Mouse (Mus musculus): Measurements from ENCODE around the gene Gpr155.

Gene Gpr155

GRCm38 (mm10) chr2:73387806-73388205 lies 1.4 kb upstream of the Gpr155 start:
- DNase-seq (ENCODE audit: low spot score in 2 of 2), result no peak

DNA sequence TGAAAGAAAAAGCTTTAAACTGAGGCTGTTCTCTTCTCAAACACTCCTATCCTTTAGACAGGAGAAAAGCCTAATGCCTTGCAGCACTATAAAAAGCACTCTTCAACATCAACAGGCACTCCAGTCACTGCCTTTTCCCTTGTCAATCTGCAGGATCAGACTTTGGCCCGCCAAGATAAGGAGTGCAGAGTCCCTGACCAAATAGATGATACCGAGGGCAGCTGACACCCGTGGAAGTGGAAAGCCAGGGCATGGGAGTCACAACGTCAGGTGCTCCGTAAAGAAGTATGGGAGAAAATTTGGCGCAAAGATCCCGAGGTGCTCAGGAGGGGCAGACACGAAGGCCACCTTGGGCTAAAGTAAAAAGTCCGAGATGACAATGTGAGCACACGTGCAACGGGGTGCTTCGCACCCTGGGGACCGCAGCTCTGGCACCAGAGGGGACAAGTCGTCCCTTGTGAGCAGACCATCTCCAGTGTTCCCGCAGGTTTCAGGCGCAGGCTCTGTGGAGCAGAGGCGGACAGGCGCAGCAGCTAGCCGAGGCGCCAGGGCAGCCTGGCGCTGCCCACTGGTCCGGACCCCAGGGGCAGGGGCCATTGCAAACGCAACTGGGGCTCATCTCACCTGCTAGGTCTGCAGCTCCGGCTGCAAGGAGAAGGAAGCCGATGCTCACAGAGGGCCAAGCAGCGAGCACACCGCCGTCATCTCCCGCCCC lies 574 bp downstream of the Gpr155 start:
- DNase-seq (ENCODE audit: low spot score in 2 of 2), result no peak

DNA sequence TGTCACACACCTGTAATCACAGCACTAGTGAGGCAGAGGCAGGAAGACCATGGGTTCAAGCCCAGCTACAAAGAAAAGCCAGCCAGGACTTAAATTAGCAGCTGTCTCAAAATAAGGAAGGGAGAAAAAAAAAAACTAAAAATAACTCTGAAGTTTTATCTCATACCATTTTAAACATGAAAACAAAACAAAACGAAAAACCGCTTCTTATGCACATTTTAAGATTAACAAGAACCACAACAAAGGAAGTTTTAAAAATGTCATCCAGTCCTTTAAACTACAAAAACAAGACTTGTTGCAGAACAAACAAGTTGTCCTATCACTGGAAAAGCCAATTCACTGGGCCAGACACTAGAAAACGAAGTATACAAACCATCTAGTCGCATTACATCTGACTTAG lies 1.2 kb downstream of the Gpr155 start:
- DNase-seq (ENCODE audit: low spot score in 2 of 2), result no peak

DNA sequence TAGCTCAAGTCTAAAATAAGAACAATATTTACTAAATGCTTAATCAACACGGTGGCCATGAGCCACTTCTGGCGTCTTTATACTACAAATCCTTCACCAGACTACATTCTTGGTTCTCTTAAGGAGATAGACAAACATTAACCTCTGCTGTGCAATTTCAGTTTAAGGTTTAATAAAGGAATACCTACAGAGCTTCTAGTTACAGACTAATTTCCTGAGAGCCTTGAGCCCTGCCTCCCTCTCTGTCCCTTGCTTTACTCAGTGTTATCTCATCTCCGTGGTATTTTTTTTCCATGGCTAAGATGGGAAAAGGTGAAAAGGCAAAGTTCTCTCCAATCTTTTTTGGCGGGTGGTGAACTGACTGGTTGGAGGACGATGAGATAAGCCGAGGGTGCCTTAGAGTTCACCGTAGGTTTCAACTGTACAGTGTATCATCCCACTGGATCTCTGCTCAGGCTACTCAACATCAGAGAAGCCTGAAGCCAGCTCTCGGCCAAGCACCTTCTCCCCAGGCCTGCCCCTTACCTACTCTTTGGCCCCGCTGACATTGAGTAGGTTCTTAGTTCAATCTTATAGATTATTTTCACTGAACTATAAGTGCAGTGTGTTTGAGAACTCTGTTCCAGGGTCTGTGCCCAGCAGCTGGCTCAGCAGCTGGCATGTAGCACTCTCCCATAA lies 5.9 kb downstream of the Gpr155 start:
- DNase-seq (ENCODE audit: low spot score in 2 of 2), result no peak

- DNase-seq (ENCODE audit: low spot score in 2 of 2), result no peak
These were observed 6.7 kb downstream of the Gpr155 start for GRCm38 (mm10) chr2:73379656-73380055.

GRCm38 (mm10) chr2:73378326-73378725 lies 8.0 kb downstream of the Gpr155 start:
- no peak for DNase-seq (ENCODE audit: low spot score in 2 of 2)

DNA sequence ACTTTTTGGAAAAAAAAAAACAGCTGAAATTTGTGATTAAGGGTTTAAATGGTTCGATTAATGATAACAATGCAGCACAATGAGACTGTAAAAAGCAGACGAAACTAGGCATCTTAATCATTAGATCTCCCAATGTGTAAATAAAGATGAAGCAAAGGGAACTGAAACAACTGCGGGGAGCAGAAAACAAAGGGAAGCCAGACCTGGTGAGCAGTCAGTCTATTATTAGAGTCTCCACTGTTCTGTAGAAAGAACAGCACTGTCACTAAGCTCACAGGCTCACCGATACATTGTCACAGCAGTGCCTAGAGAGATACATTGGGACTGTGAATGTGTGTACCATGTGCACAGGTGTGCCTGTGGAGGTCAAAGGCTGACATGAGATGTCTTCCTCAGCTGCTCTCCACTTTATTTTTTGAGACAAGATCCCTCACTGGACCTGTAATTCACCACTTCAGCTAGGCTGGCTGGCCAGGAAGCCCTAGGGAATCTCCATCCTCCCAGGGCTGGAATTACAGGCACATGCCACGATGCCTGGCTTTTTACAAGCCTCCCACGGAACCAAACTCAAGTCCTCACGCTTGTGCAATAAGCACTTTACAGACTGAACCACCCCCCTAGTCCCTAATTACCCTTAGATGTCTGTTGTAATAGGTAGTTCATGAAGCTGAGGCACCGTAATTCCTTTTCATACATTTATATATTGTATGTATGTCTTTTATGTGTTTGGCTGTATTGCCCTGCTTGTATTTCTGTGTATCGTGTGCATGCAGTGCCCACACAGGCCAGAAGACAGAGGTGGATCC lies 14.6 kb downstream of the Gpr155 start:
- no peak for DNase-seq (ENCODE audit: low spot score in 2 of 2)

DNA sequence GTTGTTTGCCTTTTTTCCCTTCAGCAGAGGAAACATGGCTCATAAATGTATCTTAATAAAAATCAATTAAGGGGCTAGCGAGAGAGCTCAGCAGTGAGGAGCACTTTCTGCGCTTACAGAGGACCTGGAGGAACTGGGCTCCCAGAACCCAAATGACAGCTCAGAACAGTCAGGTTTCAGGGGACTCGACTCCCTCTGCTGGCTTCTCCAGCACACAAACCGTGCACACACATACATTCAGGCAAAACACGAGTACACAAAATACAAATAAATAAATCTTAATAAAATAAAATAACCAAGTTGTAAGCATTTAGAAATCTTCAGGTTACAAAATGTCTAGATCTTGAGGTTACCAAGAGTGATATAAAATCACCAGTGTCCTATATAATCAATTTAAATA lies 22.9 kb downstream of the Gpr155 start:
- DNase-seq (ENCODE audit: low spot score in 2 of 2), result no peak

DNA sequence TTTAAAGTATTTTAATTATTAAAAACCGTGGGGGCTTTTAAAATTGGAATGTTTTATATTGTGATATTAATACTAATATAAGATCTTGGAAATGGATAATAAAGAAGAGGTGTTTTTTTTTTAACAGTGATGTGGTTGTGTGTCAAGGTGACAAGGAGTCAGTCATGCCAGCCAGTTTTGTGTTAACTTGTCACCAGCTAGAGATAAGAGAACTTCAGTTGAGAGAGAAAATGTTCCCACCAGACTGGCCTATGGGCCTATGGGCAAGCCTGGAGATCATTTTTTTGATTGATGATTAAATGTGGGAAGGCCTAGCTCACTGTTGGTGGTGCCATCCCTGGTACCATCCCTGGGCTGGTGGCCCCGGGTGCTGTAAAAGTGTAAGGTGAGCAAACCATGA lies 25.8 kb downstream of the Gpr155 start:
- DNase-seq (ENCODE audit: low spot score in 2 of 2), result no peak

DNA sequence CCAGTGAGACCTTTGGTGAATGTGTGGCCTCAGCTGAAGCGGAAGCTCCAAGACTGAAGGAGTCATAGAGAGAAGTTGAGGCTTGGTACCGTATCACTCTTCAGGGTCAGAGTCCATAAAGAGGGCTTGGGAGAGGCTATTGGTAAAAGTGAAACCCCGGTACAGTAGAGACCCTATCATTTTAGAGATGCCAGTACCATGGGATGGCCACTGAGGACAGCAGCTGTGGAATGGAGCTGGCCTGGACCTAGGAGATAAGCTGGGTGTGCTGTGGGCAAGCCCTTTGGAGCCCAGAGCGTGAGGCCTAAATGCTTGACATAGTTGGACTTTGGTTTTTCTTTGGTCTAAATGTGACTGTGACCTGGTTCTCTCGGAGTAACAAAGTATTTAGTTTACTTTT lies 26.4 kb downstream of the Gpr155 start:
- DNase-seq (ENCODE audit: low spot score in 2 of 2), result no peak

- no peak for DNase-seq (ENCODE audit: low spot score in 2 of 2)
These were observed 29.4 kb downstream of the Gpr155 start for GRCm38 (mm10) chr2:73357004-73357403.

DNA sequence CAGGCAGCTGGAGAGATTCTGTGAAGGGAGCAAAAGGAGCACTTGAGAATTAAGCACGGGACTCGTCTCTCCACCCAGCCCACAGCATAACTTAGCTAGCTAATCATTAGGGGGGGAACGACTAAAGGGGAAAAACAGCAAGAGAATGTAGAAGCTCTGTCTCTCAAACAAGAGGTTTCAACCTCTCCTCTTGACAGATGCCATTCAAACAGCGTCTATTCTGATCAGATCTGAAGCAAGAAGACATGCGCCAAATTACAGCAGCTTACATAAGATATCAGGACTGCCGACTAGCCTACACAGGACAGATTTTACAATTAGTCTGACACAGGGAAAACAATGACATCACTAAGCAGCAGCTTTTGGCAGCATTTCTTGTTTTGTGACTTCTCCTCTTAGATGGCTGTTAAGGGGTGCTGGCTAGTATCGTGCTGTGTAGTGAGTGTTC lies 34.4 kb downstream of the Gpr155 start:
- DNase-seq (ENCODE audit: low spot score in 2 of 2), result peak in 1 of 2 experiments; percentile 32

GRCm38 (mm10) chr2:73351496-73351895 lies 34.9 kb downstream of the Gpr155 start:
- no peak for DNase-seq (ENCODE audit: low spot score in 2 of 2)

GRCm38 (mm10) chr2:73348221-73348620 lies 38.2 kb downstream of the Gpr155 start:
- no peak for DNase-seq (ENCODE audit: low spot score in 2 of 2)

DNA sequence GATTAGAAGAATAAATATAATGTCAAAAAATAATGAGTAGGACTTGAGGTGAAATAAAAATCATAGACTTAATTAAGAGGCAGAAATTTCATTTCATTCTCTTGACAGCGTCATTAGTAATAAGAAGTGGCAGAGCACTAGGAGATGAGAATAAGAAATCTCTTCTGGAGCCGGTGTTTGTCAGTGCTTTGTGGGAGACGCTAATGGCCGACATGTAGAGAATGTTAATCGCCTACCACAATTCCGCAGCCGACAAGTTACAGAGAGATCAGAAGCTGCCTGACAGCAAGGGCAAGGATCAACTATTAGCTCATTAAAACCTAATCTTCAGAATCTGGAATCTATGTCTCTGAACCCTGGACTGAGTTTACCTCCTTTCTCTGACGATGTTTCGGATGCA lies 38.6 kb downstream of the Gpr155 start:
- DNase-seq (ENCODE audit: low spot score in 2 of 2), result no peak

DNA sequence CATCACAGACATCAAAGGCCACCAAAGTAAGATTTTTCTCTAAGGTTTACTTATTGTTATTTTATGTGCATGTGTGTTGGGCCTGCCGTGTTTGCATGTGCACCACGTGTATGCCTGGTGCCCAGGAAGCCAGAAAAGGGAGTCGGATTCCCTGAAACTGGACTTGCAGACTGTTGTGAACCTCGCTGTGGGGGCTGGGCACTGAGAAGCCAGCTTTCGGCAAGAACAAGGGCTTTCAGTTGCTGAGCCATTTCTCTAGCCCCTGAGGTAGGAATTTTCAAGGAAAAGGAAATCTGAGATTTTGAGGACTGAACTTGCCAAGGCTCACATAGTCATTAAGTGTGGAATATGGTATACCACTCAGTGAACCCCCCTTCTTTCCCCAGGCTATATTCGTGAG lies 39.2 kb downstream of the Gpr155 start:
- no peak for DNase-seq (ENCODE audit: low spot score in 2 of 2)

GRCm38 (mm10) chr2:73346345-73347086 lies 39.9 kb downstream of the Gpr155 start:
- DNase-seq (ENCODE audit: low spot score in 2 of 2), result peak; percentile 43 to 61

DNA sequence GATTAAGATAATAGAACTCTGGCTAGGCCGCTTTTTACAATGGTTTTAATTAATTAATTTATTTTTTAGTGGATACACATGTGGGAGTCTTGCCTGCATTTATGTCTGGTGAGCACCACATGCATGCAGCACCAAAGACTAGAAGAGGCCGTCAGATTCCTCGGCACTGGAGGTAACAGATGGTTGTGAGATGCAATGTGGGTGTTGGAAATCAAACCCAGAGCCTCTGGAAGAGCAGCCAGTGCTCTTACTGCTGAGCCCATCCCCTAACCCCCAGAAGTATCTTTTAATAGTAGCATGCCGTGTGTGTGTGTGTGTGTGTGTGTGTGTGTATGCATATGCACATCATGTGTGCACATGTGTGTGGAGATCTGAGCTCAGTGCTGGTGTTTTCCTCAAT lies 41.2 kb downstream of the Gpr155 start:
- peak in 1 of 2 experiments; percentile 50 for DNase-seq (ENCODE audit: low spot score in 2 of 2)

DNA sequence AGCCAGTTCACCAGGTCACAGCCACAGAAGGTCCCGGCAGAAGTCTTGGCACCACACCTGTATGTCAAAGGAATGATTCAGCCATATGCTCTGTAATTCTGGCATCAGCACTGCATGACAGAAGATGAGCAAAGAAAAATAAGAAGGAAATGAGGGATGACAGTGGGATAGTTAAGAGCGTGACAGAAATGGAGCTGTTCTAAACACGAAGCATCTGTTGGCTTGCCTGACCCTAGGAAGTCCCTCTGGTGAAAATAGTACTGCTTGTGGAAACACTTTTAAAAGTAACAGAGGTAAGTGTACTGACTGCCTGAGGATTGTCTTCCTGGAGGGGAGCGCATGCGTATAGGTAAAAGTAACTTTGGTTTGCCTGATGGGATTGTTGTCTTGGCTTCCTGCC lies 42.7 kb downstream of the Gpr155 start:
- DNase-seq (ENCODE audit: low spot score in 2 of 2), result no peak

DNA sequence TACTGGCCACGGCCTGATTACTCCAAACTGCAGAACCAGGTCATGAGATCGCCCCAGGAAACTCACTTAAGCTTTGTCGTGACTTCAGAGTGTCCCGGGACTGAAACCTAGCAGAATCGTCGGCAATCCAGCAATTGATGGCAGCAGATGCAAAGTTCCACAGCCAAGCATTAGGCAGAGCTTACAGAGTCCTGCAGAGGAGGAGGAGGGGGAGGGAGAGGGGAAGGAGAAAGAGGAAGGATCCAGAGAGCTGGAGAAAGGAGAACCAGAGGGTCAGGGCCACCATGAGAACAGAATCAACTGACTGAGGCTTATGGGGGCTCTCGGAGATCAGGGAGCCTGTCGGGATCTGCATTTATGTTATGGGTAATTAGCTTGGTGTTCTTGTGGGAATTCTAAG lies 48.0 kb downstream of the Gpr155 start:
- no peak for DNase-seq (ENCODE audit: low spot score in 2 of 2)

GRCm38 (mm10) chr2:73335949-73336348 lies 50.4 kb downstream of the Gpr155 start:
- no peak for DNase-seq (ENCODE audit: low spot score in 2 of 2)

DNA sequence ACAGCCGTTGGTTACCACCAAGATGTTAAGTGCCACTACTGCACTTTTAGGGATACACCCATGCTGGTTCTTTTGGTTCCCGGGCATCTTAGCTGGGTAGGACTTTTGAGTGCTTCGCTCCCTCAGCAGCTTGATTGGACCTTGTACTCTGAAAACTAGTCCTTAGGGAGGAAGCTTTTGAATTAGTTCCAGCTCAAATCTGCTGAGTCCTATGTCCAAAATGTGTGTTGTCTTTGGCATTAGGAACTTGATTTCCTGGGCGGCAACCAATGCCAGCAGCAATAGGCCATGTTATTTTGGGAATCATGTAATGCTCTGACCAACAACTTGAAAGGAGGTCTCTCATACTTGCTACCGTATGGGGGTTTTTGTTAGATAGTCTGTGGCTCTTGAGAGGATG lies 60.5 kb downstream of the Gpr155 start:
- no peak for DNase-seq (ENCODE audit: low spot score in 2 of 2)
